Mouse (Mus musculus): Measurements from ENCODE around the gene Pitpnc1. TPM values are rescaled to one million over a fixed set of nuclear protein-coding genes. Genes with fewer than 3 reads are reported as not detected.

Gene Pitpnc1
- polyA plus RNA-seq, 1 experiment from 2014 or later, result 9.1 TPM

DNA sequence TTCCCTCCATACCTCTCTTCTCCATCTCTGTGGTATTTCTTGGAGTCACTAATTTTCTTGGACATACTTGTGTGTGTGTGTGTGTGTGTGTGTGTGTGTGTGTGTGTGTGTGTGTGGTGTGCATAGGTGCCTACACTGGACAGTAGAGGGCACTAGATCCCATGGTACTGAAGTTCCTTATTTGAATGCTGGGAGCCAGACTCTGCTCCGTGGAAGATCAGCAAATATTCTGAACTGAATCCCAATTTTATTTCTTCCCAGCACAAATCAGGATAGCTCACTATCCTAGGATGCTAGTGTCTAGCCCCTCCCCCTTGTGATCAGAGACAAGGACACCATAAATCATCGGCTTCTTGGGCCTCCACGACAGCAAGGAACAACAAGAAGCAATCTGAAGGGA is 148.7 kb downstream of the Pitpnc1 start:
- ATAC-seq, result no peak
- H3K4me1 ChIP-seq (ENCODE audit: insufficient read depth), result 0 out of 2 replicates have a peak, but pooled peaks cover 2% of the 10 kb centered on the region
- H3K4me3 ChIP-seq (ENCODE audit: low read depth, low read length), result no peak overlapping the region
- H3K36me3 ChIP-seq (replicated peaks; ENCODE audit: insufficient read depth, low read length), result no peaks in the 10 kb centered on the region; the same call in 1 of the 2 replicates
- H3K27me3 ChIP-seq (ENCODE audit: insufficient read depth, low read length), result no peaks in the 10 kb centered on the region
- TF ChIP-seq EP300 (IDR thresholded peaks at IDR 0.05; ENCODE audit: low read depth), result no peak
- peak; percentile 35 for TF ChIP-seq CTCF (IDR thresholded peaks at IDR 0.05; ENCODE audit: low read depth)
- no peak overlapping the region for H3K4me2 ChIP-seq (ENCODE audit: low read depth, low read length)
- no peak for DNase-seq
- H3K9me3 ChIP-seq (ENCODE audit: low read length), result no peaks in the 10 kb centered on the region
- no peak overlapping the region for H3K9ac ChIP-seq (replicated peaks)
- H3K27ac ChIP-seq (ENCODE audit: low read depth), result no peak overlapping the region
- WGBS (ENCODE audit: insufficient replicate concordance), result 94% methylated on average over 3 of the region's 3 CpGs

DNA sequence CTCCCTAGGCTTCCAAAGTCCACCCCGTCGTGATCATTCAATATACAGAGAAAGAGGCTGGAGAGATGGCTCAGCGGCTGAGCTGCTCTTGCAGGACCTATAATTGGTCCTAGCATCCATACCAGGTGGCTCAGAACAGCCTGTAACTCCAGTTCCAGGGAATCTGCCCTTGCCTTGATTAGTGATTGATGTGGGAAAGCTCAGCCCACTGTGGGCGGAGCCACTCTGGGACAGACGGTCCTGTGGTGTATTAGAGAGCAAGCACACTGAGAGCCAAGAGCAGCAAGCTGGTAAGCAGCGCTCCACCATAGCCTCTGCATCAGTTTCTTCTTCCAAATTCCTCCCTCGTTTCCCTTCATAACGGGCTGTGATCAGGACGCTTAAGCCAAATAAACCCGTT is 150.6 kb downstream of the Pitpnc1 start:
- WGBS (ENCODE audit: insufficient replicate concordance), result 74% methylated on average over 10 of the region's 10 CpGs
- Histone ChIP-seq H3K4me3 (ENCODE audit: low read depth, low read length) (no peak overlapping the region), H3K9ac (replicated peaks) (no peak overlapping the region), H3K9me3 (ENCODE audit: low read length) (no peaks in the 10 kb centered on the region), H3K27me3 (ENCODE audit: insufficient read depth, low read length) (no peaks in the 10 kb centered on the region), H3K36me3 (replicated peaks; ENCODE audit: insufficient read depth, low read length) (no peaks in the 10 kb centered on the region; the same call in 1 of the 2 replicates), H3K4me2 (ENCODE audit: low read depth, low read length) (no peak overlapping the region), H3K27ac (ENCODE audit: low read depth) (no peak overlapping the region), H3K4me1 (ENCODE audit: insufficient read depth) (0 out of 2 replicates have a peak, but pooled peaks cover 2% of the 10 kb centered on the region)
- DNase-seq, result no peak
- ATAC-seq, result no peak
- TF ChIP-seq CTCF (IDR thresholded peaks at IDR 0.05; ENCODE audit: low read depth) (no peak), EP300 (IDR thresholded peaks at IDR 0.05; ENCODE audit: low read depth) (no peak)

GRCm38 (mm10) chr11:107317653-107318281 is 152.7 kb downstream of the Pitpnc1 start:
- 56% methylated on average over 14 of the region's 14 CpGs for WGBS (ENCODE audit: insufficient replicate concordance)
- peak overlapping the region; percentile 69 for H3K27ac ChIP-seq (ENCODE audit: low read depth)
- H3K4me3 ChIP-seq (ENCODE audit: low read depth, low read length), result no peak overlapping the region

DNA sequence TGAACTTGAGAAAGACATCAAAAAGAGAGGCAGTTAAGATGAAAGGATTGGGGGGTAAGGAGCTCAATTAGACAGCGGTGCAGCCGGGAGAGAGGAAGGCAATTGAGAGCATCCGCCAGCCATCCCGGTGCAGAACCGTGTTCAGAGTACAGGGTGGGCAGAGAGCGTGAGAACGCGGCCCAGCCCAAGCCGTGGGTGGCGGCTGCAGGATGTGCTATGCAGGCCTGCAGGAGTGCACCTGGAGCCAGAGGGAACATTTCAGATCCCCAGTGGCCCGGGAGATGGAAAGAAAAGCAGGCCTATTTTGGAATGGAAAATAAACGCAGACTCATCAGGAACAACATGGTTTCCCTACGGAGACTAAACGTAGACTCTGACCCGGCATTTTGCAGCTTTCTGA is 155.0 kb downstream of the Pitpnc1 start:
- DNase-seq (no peak), ATAC-seq (no peak)
- TF ChIP-seq EP300 (IDR thresholded peaks at IDR 0.05; ENCODE audit: low read depth) (no peak), CTCF (IDR thresholded peaks at IDR 0.05; ENCODE audit: low read depth) (no peak)
- H3K27me3 ChIP-seq (ENCODE audit: insufficient read depth, low read length), result no peaks in the 10 kb centered on the region
- H3K36me3 ChIP-seq (replicated peaks; ENCODE audit: insufficient read depth, low read length), result peaks cover 8% of the 10 kb centered on the region; the same call in 1 of the 2 replicates
- H3K4me1 ChIP-seq (ENCODE audit: insufficient read depth), result 0 out of 2 replicates have a peak, but pooled peaks cover 2% of the 10 kb centered on the region
- no peak overlapping the region for H3K27ac ChIP-seq (ENCODE audit: low read depth)
- 92% methylated on average over 15 of the region's 15 CpGs for WGBS (ENCODE audit: insufficient replicate concordance)
- no peaks in the 10 kb centered on the region for H3K9me3 ChIP-seq (ENCODE audit: low read length)
- no peak overlapping the region for H3K4me2 ChIP-seq (ENCODE audit: low read depth, low read length)
- H3K4me3 ChIP-seq (ENCODE audit: low read depth, low read length), result no peak overlapping the region
- no peak overlapping the region for H3K9ac ChIP-seq (replicated peaks)

More at GRCm38 (mm10) chr11:107317653-107318281, 152.7 kb downstream of the Pitpnc1 start:
- no peak for TF ChIP-seq EP300 (IDR thresholded peaks at IDR 0.05; ENCODE audit: low read depth)
- ATAC-seq (peak; percentile 77), DNase-seq (no peak)
- Histone ChIP-seq H3K4me1 (ENCODE audit: insufficient read depth) (0 out of 2 replicates have a peak, but pooled peaks cover 2% of the 10 kb centered on the region), H3K27me3 (ENCODE audit: insufficient read depth, low read length) (no peaks in the 10 kb centered on the region), H3K36me3 (replicated peaks; ENCODE audit: insufficient read depth, low read length) (peaks cover 8% of the 10 kb centered on the region; the same call in 1 of the 2 replicates), H3K4me2 (ENCODE audit: low read depth, low read length) (no peak overlapping the region), H3K9me3 (ENCODE audit: low read length) (no peaks in the 10 kb centered on the region), H3K9ac (replicated peaks) (no peak overlapping the region)

- H3K4me1 ChIP-seq (ENCODE audit: insufficient read depth), result no peaks in the 10 kb centered on the region
- H3K36me3 ChIP-seq (replicated peaks; ENCODE audit: insufficient read depth, low read length), result peaks cover 11% of the 10 kb centered on the region
- H3K9ac ChIP-seq (replicated peaks), result no peak overlapping the region
- ATAC-seq, result no peak
- no peak for DNase-seq
- H3K27ac ChIP-seq (ENCODE audit: low read depth), result no peak overlapping the region
- WGBS (ENCODE audit: insufficient replicate concordance), result 65% methylated on average over 20 of the region's 20 CpGs
- H3K9me3 ChIP-seq (ENCODE audit: low read length), result no peaks in the 10 kb centered on the region
- no peak overlapping the region for H3K4me3 ChIP-seq (ENCODE audit: low read depth, low read length)
- H3K4me2 ChIP-seq (ENCODE audit: low read depth, low read length), result no peak overlapping the region
- H3K27me3 ChIP-seq (ENCODE audit: insufficient read depth, low read length), result no peaks in the 10 kb centered on the region
- TF ChIP-seq CTCF (IDR thresholded peaks at IDR 0.05; ENCODE audit: low read depth) (no peak), EP300 (IDR thresholded peaks at IDR 0.05; ENCODE audit: low read depth) (no peak)
These were observed 160.0 kb downstream of the Pitpnc1 start for GRCm38 (mm10) chr11:107310338-107311121.

- no peak overlapping the region for H3K9ac ChIP-seq (replicated peaks)
- no peaks in the 10 kb centered on the region for H3K27me3 ChIP-seq (ENCODE audit: insufficient read depth, low read length)
- H3K9me3 ChIP-seq (ENCODE audit: low read length), result no peaks in the 10 kb centered on the region
- DNase-seq (no peak), ATAC-seq (no peak)
- H3K4me1 ChIP-seq (ENCODE audit: insufficient read depth), result no peaks in the 10 kb centered on the region
- no peak overlapping the region for H3K4me2 ChIP-seq (ENCODE audit: low read depth, low read length)
- WGBS (ENCODE audit: insufficient replicate concordance), result 85% methylated on average over 11 of the region's 11 CpGs
- peaks cover 3% of the 10 kb centered on the region for H3K36me3 ChIP-seq (replicated peaks; ENCODE audit: insufficient read depth, low read length)
- no peak for TF ChIP-seq CTCF (IDR thresholded peaks at IDR 0.05; ENCODE audit: low read depth)
- TF ChIP-seq EP300 (IDR thresholded peaks at IDR 0.05; ENCODE audit: low read depth), result no peak
- H3K27ac ChIP-seq (ENCODE audit: low read depth), result no peak overlapping the region
- no peak overlapping the region for H3K4me3 ChIP-seq (ENCODE audit: low read depth, low read length)
These were observed 164.3 kb downstream of the Pitpnc1 start for GRCm38 (mm10) chr11:107306170-107306569.
